Mouse (Mus musculus) activated CD4-positive, CD25-positive, alpha-beta regulatory T cell, adult 4 months (primary cell): Measurements from ENCODE around the gene Plekhg1. TPM values are rescaled to one million over a fixed set of nuclear protein-coding genes. Genes with fewer than 3 reads are reported as not detected.

Experiments
- polyA plus RNA-seq, 2 experiments: library from polyadenylated mRNA; unstranded; fragments of 100-300 nt; shearing (Covaris generic); gene quantifications; one replicate each; pipeline ENCODE4 v1.2.1; 2017

Plekhg1 gene
- polyA plus RNA-seq, 2 experiments from 2014 or later = 0.28 TPM; not detected in 1

Other genes starting within 250 kb of the Plekhg1 start
- not detected for gene Iyd, start 200.1 kb upstream of the Plekhg1 start, polyA plus RNA-seq
- gene Mthfd1l, start 232.8 kb downstream of the Plekhg1 start, polyA plus RNA-seq = 10 to 100 TPM; 12.7 to 15.4 TPM